Mouse (Mus musculus): ENCODE data around the gene Dnah5.

DNA sequence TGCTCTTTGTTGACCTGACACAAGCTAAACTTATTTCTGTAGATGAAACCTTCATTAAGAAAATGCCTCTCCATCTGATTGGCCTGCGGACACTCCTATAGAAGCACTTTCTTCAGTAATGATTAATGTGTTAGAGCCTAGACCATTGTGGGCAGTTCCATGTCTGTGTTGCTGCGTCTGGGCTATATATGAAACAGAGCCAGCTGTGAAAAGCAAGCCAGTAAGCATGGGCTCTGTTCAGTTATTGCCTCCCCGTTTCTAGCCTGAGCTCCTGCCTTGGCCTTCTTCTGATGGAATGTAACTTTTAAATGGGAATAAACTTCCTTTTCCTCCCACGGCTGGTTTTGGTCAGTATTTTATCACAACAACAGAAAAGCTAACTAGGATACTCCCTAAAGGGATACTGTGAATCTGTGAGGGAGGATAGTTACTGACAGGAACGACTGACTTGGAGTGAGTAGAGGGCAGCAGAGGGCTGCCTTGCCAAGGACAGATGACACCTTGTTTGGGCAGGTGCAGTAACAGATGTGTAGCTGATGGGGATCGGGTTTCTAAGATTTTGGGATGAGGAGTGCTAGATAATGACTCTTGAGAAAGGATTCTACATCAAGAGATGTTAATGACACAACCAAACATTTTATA lies 270.3 kb downstream of the Dnah5 start:
- TF ChIP-seq POLR2A (IDR thresholded peaks at IDR 0.05; ENCODE audit: extremely low read depth, insufficient read depth, low read length) (no peak), CTCF (IDR thresholded peaks at IDR 0.05; ENCODE audit: extremely low read depth, insufficient read depth, low read length) (no peak)

All from cortical plate, adult 2 months (tissue).